Mouse (Mus musculus) kidney, embryonic 16.5 days (tissue): ENCODE data around the gene Fasn. TPM values are rescaled to one million over a fixed set of nuclear protein-coding genes. Genes with fewer than 3 reads are reported as not detected.
A peak's percentile ranks its signal among the peaks of the same experiment; 100 is the strongest.
"Not testable (repeated sequence)": the region's sequence is repeated elsewhere in the genome, so short reads cannot be mapped to it uniquely, and the experiment has no call there.

Experiments
- ATAC-seq: fragments of 200-750 bp; cut with Nextera tagmentation; 2 replicates; pipeline ENCODE4 v1.8.0; 2017; ENCODE audit warnings: moderate TSS enrichment; ENCODE audit not compliant: low FRiP score, low TSS enrichment
- H3K27ac ChIP-seq: fragments of 300-500 bp; sonication (generic); 2 replicates; pipeline ENCODE4 v1.5.1; 2014; ENCODE audit warnings: low read length
- H3K27me3 ChIP-seq: fragments of 300-500 bp; sonication (generic); 2 replicates; pipeline ENCODE4 v1.6.1; 2014; ENCODE audit warnings: low read length, control low read depth, mixed read lengths; ENCODE audit not compliant: insufficient read depth
- H3K36me3 ChIP-seq: fragments of 300-500 bp; sonication (generic); 2 replicates; pipeline ENCODE4 v1.6.1; 2014; ENCODE audit warnings: low read length, control low read depth, mixed read lengths; ENCODE audit not compliant: insufficient read depth
- H3K4me1 ChIP-seq: fragments of 300-500 bp; sonication (generic); 2 replicates; pipeline ENCODE4 v1.6.1; 2014; ENCODE audit warnings: low read length, control low read depth, mixed read lengths; ENCODE audit not compliant: insufficient read depth
- H3K4me2 ChIP-seq: fragments of 300-500 bp; sonication (generic); replicated peaks from 2 replicates; pipeline ENCODE4 v1.6.1; 2014; ENCODE audit warnings: low read depth, low read length
- H3K4me3 ChIP-seq: fragments of 300-500 bp; sonication (generic); 2 replicates; pipeline ENCODE4 v1.5.1; 2014; ENCODE audit warnings: mild to moderate bottlenecking, low read length
- H3K9ac ChIP-seq: fragments of 300-500 bp; sonication (generic); replicated peaks from 2 replicates; pipeline ENCODE4 v1.6.1; 2014; ENCODE audit warnings: low read length
- H3K9me3 ChIP-seq: fragments of 300-500 bp; sonication (generic); 2 replicates; pipeline ENCODE4 v1.6.1; 2016; ENCODE audit warnings: low read length, control low read depth
- WGBS: fragments of 180-500 bp; shearing (Covaris S2); extraction: QIAGEN DNeasy Blood & Tissue Kit; methylation state at CpG from one replicate; pipeline ENCODE4 v1.1.7; 2014; 5-methylcytosine and 5-hydroxymethylcytosine counted together
- polyA plus RNA-seq: library from polyadenylated mRNA; unstranded; fragments of >200 nt; fragmentation: Nextera tagmentation; extraction: Ambion mirVana; gene quantifications from 2 replicates; pipeline ENCODE4 v1.2.1, GENCODE M21; 2015

Fasn gene
- 50.0 and 50.4 TPM in 2 replicates for polyA plus RNA-seq

DNA sequence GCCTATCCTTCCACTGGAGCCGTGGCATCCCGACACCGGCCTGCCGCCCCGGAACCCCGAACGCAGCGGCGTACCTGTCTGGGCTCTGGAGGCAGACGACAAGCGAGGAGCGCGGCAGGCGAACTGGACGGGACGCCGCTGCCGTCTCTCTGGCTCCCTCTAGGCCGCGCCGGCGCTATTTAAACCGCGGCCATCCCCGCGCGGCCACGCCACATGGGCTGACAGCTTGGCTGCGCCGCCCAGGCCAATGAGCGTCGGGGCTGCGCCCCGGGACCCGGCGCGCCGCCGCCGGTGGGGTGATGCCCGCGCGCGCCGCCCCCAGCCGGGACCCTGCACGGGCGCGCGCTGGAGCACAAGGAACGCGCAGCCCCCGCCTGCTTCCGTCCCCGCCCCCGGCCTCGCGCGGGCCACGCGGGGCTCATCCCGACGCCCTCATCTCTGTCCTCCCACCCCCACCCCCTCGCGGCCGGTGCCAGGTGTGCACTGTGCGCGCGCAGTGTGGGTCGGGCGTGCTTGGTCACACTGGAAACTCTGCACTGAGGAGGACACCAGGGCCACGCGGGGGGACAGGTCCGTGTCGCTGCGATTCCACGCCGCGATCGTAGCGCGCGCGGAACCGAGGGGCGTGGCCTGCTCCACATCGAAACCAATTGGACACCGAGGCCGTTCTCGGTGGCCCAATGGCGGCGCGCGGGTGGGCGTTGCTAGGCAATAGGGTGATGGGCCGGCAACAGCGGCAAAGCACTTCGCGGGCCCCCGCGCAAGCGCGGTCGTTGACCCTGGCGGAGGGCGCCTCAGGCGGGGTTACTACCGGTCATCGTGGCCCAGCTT, at the start of gene Fasn:
Gene Fasn, minus strand, starts transcription at position 592 of the 831 bp plus-strand sequence.
- Histone ChIP-seq H3K4me3 (peak within 1 kb of the TSS; percentile 80), H3K27ac (peak within 1 kb of the TSS; percentile 98), H3K36me3 (peaks cover 30% of the 10 kb centered on the region), H3K9ac (peak within 1 kb of the TSS; percentile 93), H3K27me3 (no peaks in the 10 kb centered on the region), H3K4me2 (peak within 1 kb of the TSS; percentile 74), H3K4me1 (peaks cover 31% of the 10 kb centered on the region), H3K9me3 (no peaks in the 10 kb centered on the region)
- peak; percentile 92 for ATAC-seq
- under 1% methylated on average over 81 of the region's 109 CpGs for WGBS

DNA sequence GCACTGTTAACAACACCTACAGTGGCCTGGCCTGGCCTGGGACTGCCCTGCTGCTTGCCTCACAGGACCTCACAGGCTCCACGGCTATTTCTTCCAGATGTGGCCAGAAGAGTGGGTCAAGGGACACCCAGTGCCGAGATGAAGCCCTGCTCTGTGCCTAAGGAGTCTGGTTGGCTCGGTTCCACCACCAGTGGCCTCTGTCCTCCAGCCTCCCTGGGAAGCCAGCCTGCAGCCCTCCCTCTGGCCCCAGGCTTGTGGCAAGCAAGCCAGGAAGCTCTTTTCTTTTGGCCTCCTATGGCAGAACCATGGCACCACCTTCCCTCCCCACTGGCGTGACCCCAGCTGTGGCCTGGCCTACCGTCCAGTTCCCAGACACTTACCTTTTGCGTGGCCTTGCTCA, 48.9 kb upstream of the Fasn start:
- no peaks in the 10 kb centered on the region for H3K9me3 ChIP-seq
- no peak overlapping the region for H3K9ac ChIP-seq
- no peak overlapping the region for H3K4me3 ChIP-seq
- no peaks in the 10 kb centered on the region for H3K4me1 ChIP-seq
- WGBS: 75% methylated on average over 6 of the region's 6 CpGs
- H3K27ac ChIP-seq: no peak overlapping the region
- H3K36me3 ChIP-seq: peaks cover under 1% of the 10 kb centered on the region; the same call in 1 of the 2 replicates
- no peak overlapping the region for H3K4me2 ChIP-seq
- no peak for ATAC-seq
- H3K27me3 ChIP-seq: no peaks in the 10 kb centered on the region

- Histone ChIP-seq H3K4me3 (no peak overlapping the region), H3K9ac (no peak overlapping the region), H3K4me1 (no peaks in the 10 kb centered on the region), H3K27me3 (no peaks in the 10 kb centered on the region), H3K27ac (no peak overlapping the region), H3K4me2 (no peak overlapping the region), H3K36me3 (no peaks in the 10 kb centered on the region; the same call in 1 of the 2 replicates), H3K9me3 (no peaks in the 10 kb centered on the region)
- 92% methylated on average over 9 of the region's 9 CpGs for WGBS
- no peak for ATAC-seq
These were observed 47.2 kb upstream of the Fasn start for GRCm38 (mm10) chr11:120871521-120871920.

DNA sequence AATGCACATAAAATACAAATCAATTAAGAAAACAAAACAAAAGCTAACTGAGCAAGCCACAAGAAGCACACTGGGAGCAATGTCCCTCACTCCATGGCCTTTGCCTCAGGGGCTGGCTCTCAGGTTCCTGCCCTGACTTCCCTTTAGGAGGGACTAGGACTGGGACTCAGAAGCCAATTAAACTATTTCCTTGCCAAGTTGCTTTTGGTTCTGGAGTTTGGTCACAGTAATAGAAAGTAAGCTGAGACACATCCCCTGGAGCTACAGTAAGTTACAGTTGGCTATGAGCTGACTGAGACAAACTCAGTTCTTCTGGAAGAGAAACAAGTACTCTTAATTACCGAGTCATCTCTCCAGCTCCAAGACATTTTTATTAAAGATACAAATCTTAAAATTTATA, 41.5 kb upstream of the Fasn start:
- no peaks in the 10 kb centered on the region for H3K27me3 ChIP-seq
- no peak overlapping the region for H3K4me3 ChIP-seq
- no peak for ATAC-seq
- no peaks in the 10 kb centered on the region for H3K9me3 ChIP-seq
- no peaks in the 10 kb centered on the region for H3K4me1 ChIP-seq
- WGBS: 82% methylated on average over 1 of the region's 1 CpGs
- no peak overlapping the region for H3K9ac ChIP-seq
- H3K4me2 ChIP-seq: no peak overlapping the region
- H3K27ac ChIP-seq: no peak overlapping the region
- H3K36me3 ChIP-seq: no peaks in the 10 kb centered on the region

GRCm38 (mm10) chr11:120862819-120863218, 38.5 kb upstream of the Fasn start:
- 58% methylated on average over 10 of the region's 10 CpGs for WGBS
- H3K36me3 ChIP-seq: peaks cover 11% of the 10 kb centered on the region
- no peak overlapping the region for H3K4me3 ChIP-seq
- H3K4me1 ChIP-seq: no peaks in the 10 kb centered on the region
- no peak overlapping the region for H3K4me2 ChIP-seq
- H3K27me3 ChIP-seq: no peaks in the 10 kb centered on the region
- H3K9ac ChIP-seq: no peak overlapping the region
- no peaks in the 10 kb centered on the region for H3K9me3 ChIP-seq
- no peak for ATAC-seq
- H3K27ac ChIP-seq: no peak overlapping the region

GRCm38 (mm10) chr11:120855938-120856337, 31.6 kb upstream of the Fasn start:
- not testable (repeated sequence) for H3K9ac ChIP-seq, ATAC-seq, H3K4me3 ChIP-seq, H3K9me3 ChIP-seq, H3K27ac ChIP-seq, H3K4me2 ChIP-seq, H3K27me3 ChIP-seq
- Histone ChIP-seq H3K36me3 (peaks cover 11% of the 10 kb centered on the region), H3K4me1 (peaks cover 31% of the 10 kb centered on the region)
- WGBS: 95% methylated on average over 3 of the region's 3 CpGs

GRCm38 (mm10) chr11:120853788-120854187, 29.4 kb upstream of the Fasn start:
- no peak for ATAC-seq
- Histone ChIP-seq H3K9ac (no peak overlapping the region), H3K27me3 (no peaks in the 10 kb centered on the region), H3K36me3 (peaks cover 7% of the 10 kb centered on the region; the same call in 1 of the 2 replicates), H3K4me1 (peaks cover 35% of the 10 kb centered on the region), H3K4me2 (no peak overlapping the region), H3K27ac (peak overlapping the region; percentile 85), H3K9me3 (no peaks in the 10 kb centered on the region), H3K4me3 (no peak overlapping the region)
- WGBS: 89% methylated on average over 4 of the region's 4 CpGs

DNA sequence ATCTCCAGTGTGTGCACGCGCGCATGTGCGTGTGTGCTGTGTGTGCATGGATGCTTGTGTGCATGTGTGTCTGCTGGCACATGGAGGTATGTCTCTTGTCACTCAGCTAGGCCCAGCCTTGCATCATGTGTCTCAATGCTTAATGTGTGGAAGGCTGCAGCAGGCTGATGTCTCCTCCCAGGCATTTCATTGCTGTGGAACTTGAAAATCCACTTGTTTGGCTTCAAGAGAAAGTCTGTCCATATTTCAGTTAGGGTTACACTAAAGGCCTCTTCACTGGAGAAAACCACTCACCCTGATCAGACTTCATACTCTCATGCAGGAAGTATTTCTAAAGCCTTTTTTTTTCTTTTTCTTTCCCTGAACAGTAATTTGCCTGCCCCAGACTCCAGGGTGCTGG, 28.8 kb upstream of the Fasn start:
- 87% methylated on average over 4 of the region's 4 CpGs for WGBS
- no peak for ATAC-seq
- no peaks in the 10 kb centered on the region for H3K27me3 ChIP-seq

GRCm38 (mm10) chr11:120852083-120852935, 28.0 kb upstream of the Fasn start:
- peaks cover 35% of the 10 kb centered on the region for H3K4me1 ChIP-seq
- H3K36me3 ChIP-seq: no peaks in the 10 kb centered on the region
- no peaks in the 10 kb centered on the region for H3K27me3 ChIP-seq
- WGBS: 40% methylated on average over 11 of the region's 11 CpGs
- no peaks in the 10 kb centered on the region for H3K9me3 ChIP-seq
- H3K27ac ChIP-seq: peak overlapping the region; percentile 85
- H3K4me3 ChIP-seq: no peak overlapping the region
- no peak overlapping the region for H3K4me2 ChIP-seq
- H3K9ac ChIP-seq: peak overlapping the region; percentile 0; the same call in 1 of the 2 replicates
- ATAC-seq: 0 out of 2 replicates have a peak, but pooled peaks have one; percentile 36

More for the DNA sequence above, 28.8 kb upstream of the Fasn start:
- Histone ChIP-seq H3K27ac (peak overlapping the region; percentile 85), H3K4me1 (peaks cover 35% of the 10 kb centered on the region), H3K4me3 (no peak overlapping the region), H3K9me3 (no peaks in the 10 kb centered on the region), H3K9ac (no peak overlapping the region; the same call in 1 of the 2 replicates), H3K36me3 (0 out of 2 replicates have a peak, but pooled peaks cover under 1% of the 10 kb centered on the region), H3K4me2 (no peak overlapping the region)
